Mouse (Mus musculus): ENCODE measurements at regions not wholly inside any gene's neighbourhood (a gene's known extent, or its start where the extent isn't known, plus 50 kb on each side); places are given as distances from the start of the nearest gene placed in this dataset.

GRCm38 (mm10) chr13:71457550-71457949 is 506.0 kb downstream of the Irx1 start:
- no peak overlapping the region for H3K27ac ChIP-seq (ENCODE audit: low read depth, low read length)
- H3K4me2 ChIP-seq: no peak overlapping the region
- no peak for ATAC-seq (replicated peaks; ENCODE audit: insufficient number of reproducible peaks, low FRiP score, low TSS enrichment)
- 64% methylated on average over 3 of the region's 3 CpGs for WGBS (ENCODE audit: insufficient replicate concordance)
- H3K36me3 ChIP-seq (ENCODE audit: control insufficient read depth, insufficient read depth, low read length): no peaks in the 10 kb centered on the region
- no peaks in the 10 kb centered on the region; the same call in 1 of the 2 replicates for H3K27me3 ChIP-seq (ENCODE audit: control insufficient read depth, insufficient read depth, low read length)
- peaks cover 3% of the 10 kb centered on the region; the same call in 1 of the 2 replicates for H3K4me1 ChIP-seq (ENCODE audit: control insufficient read depth, insufficient read depth, low read length)
- H3K9me3 ChIP-seq (replicated peaks; ENCODE audit: control insufficient read depth, low read length): no peaks in the 10 kb centered on the region
- H3K4me3 ChIP-seq (ENCODE audit: low read depth, low read length): no peak overlapping the region
- H3K9ac ChIP-seq (ENCODE audit: low read depth, low read length): no peak overlapping the region

- 83% methylated on average over 5 of the region's 5 CpGs for WGBS (ENCODE audit: insufficient replicate concordance)
- no peaks in the 10 kb centered on the region for H3K4me1 ChIP-seq (ENCODE audit: control insufficient read depth, insufficient read depth, low read length)
- H3K9ac ChIP-seq (ENCODE audit: low read depth, low read length): no peak overlapping the region
- H3K9me3 ChIP-seq (replicated peaks; ENCODE audit: control insufficient read depth, low read length): no peaks in the 10 kb centered on the region
- no peaks in the 10 kb centered on the region; the same call in 1 of the 2 replicates for H3K27me3 ChIP-seq (ENCODE audit: control insufficient read depth, insufficient read depth, low read length)
- no peak overlapping the region for H3K4me2 ChIP-seq
- H3K36me3 ChIP-seq (ENCODE audit: control insufficient read depth, insufficient read depth, low read length): no peaks in the 10 kb centered on the region
- ATAC-seq (replicated peaks; ENCODE audit: insufficient number of reproducible peaks, low FRiP score, low TSS enrichment): no peak
- no peak overlapping the region for H3K4me3 ChIP-seq (ENCODE audit: low read depth, low read length)
- H3K27ac ChIP-seq (ENCODE audit: low read depth, low read length): no peak overlapping the region
These were observed 511.3 kb downstream of the Irx1 start for GRCm38 (mm10) chr13:71452258-71452657.

GRCm38 (mm10) chr13:71437601-71438099 is 525.9 kb downstream of the Irx1 start:
- Histone ChIP-seq H3K27me3 (ENCODE audit: control insufficient read depth, insufficient read depth, low read length) (no peaks in the 10 kb centered on the region; the same call in 1 of the 2 replicates), H3K4me3 (ENCODE audit: low read depth, low read length) (no peak overlapping the region), H3K4me2 (no peak overlapping the region), H3K36me3 (ENCODE audit: control insufficient read depth, insufficient read depth, low read length) (no peaks in the 10 kb centered on the region), H3K9ac (ENCODE audit: low read depth, low read length) (no peak overlapping the region), H3K9me3 (replicated peaks; ENCODE audit: control insufficient read depth, low read length) (no peaks in the 10 kb centered on the region), H3K4me1 (ENCODE audit: control insufficient read depth, insufficient read depth, low read length) (no peaks in the 10 kb centered on the region), H3K27ac (ENCODE audit: low read depth, low read length) (no peak overlapping the region)
- ATAC-seq (replicated peaks; ENCODE audit: insufficient number of reproducible peaks, low FRiP score, low TSS enrichment): no peak
- 30% methylated on average over 2 of the region's 2 CpGs for WGBS (ENCODE audit: insufficient replicate concordance)

GRCm38 (mm10) chr13:71403654-71404560 is 559.6 kb downstream of the Irx1 start:
- Histone ChIP-seq H3K9ac (ENCODE audit: low read depth, low read length) (no peak overlapping the region), H3K4me3 (ENCODE audit: low read depth, low read length) (no peak overlapping the region), H3K4me2 (no peak overlapping the region), H3K27me3 (ENCODE audit: control insufficient read depth, insufficient read depth, low read length) (no peaks in the 10 kb centered on the region), H3K27ac (ENCODE audit: low read depth, low read length) (no peak overlapping the region), H3K4me1 (ENCODE audit: control insufficient read depth, insufficient read depth, low read length) (no peaks in the 10 kb centered on the region), H3K9me3 (replicated peaks; ENCODE audit: control insufficient read depth, low read length) (no peaks in the 10 kb centered on the region), H3K36me3 (ENCODE audit: control insufficient read depth, insufficient read depth, low read length) (no peaks in the 10 kb centered on the region)
- WGBS (ENCODE audit: insufficient replicate concordance): 67% methylated on average over 21 of the region's 21 CpGs
- no peak for ATAC-seq (replicated peaks; ENCODE audit: insufficient number of reproducible peaks, low FRiP score, low TSS enrichment)

- Histone ChIP-seq H3K4me3 (ENCODE audit: low read depth, low read length) (no peak overlapping the region), H3K9me3 (replicated peaks; ENCODE audit: control insufficient read depth, low read length) (no peaks in the 10 kb centered on the region), H3K4me2 (no peak overlapping the region), H3K27ac (ENCODE audit: low read depth, low read length) (no peak overlapping the region), H3K9ac (ENCODE audit: low read depth, low read length) (no peak overlapping the region), H3K4me1 (ENCODE audit: control insufficient read depth, insufficient read depth, low read length) (peaks cover 4% of the 10 kb centered on the region; the same call in 1 of the 2 replicates), H3K36me3 (ENCODE audit: control insufficient read depth, insufficient read depth, low read length) (no peaks in the 10 kb centered on the region), H3K27me3 (ENCODE audit: control insufficient read depth, insufficient read depth, low read length) (no peaks in the 10 kb centered on the region)
- WGBS (ENCODE audit: insufficient replicate concordance): 50% methylated on average over 10 of the region's 10 CpGs
- ATAC-seq (replicated peaks; ENCODE audit: insufficient number of reproducible peaks, low FRiP score, low TSS enrichment): no peak
These were observed 552.2 kb upstream of the Adamts16 start for GRCm38 (mm10) chr13:71393716-71394309.

GRCm38 (mm10) chr13:71378641-71379040 is 537.0 kb upstream of the Adamts16 start:
- H3K4me1 ChIP-seq (ENCODE audit: control insufficient read depth, insufficient read depth, low read length): no peaks in the 10 kb centered on the region
- ATAC-seq (replicated peaks; ENCODE audit: insufficient number of reproducible peaks, low FRiP score, low TSS enrichment): no peak
- H3K27me3 ChIP-seq (ENCODE audit: control insufficient read depth, insufficient read depth, low read length): no peaks in the 10 kb centered on the region
- H3K9me3 ChIP-seq (replicated peaks; ENCODE audit: control insufficient read depth, low read length): no peaks in the 10 kb centered on the region
- no peak overlapping the region for H3K9ac ChIP-seq (ENCODE audit: low read depth, low read length)
- H3K4me2 ChIP-seq: no peak overlapping the region
- H3K27ac ChIP-seq (ENCODE audit: low read depth, low read length): no peak overlapping the region
- H3K36me3 ChIP-seq (ENCODE audit: control insufficient read depth, insufficient read depth, low read length): no peaks in the 10 kb centered on the region
- no peak overlapping the region for H3K4me3 ChIP-seq (ENCODE audit: low read depth, low read length)
- 57% methylated on average over 2 of the region's 2 CpGs for WGBS (ENCODE audit: insufficient replicate concordance)

- no peaks in the 10 kb centered on the region for H3K9me3 ChIP-seq (replicated peaks; ENCODE audit: control insufficient read depth, low read length)
- 62% methylated on average over 9 of the region's 9 CpGs for WGBS (ENCODE audit: insufficient replicate concordance)
- no peak for ATAC-seq (replicated peaks; ENCODE audit: insufficient number of reproducible peaks, low FRiP score, low TSS enrichment)
- H3K4me3 ChIP-seq (ENCODE audit: low read depth, low read length): no peak overlapping the region
- H3K27ac ChIP-seq (ENCODE audit: low read depth, low read length): peak overlapping the region; percentile 50; the same call in 1 of the 2 replicates
- no peaks in the 10 kb centered on the region for H3K36me3 ChIP-seq (ENCODE audit: control insufficient read depth, insufficient read depth, low read length)
- H3K9ac ChIP-seq (ENCODE audit: low read depth, low read length): no peak overlapping the region
- H3K4me2 ChIP-seq: no peak overlapping the region
- H3K4me1 ChIP-seq (ENCODE audit: control insufficient read depth, insufficient read depth, low read length): no peaks in the 10 kb centered on the region
- H3K27me3 ChIP-seq (ENCODE audit: control insufficient read depth, insufficient read depth, low read length): no peaks in the 10 kb centered on the region
These were observed 534.4 kb upstream of the Adamts16 start for GRCm38 (mm10) chr13:71375909-71376606.
